Mouse (Mus musculus) splenic B cell, adult 2 months (primary cell): Measurements from ENCODE around the gene Ccdc82.
A peak's percentile ranks its signal among the peaks of the same experiment; 100 is the strongest.

Experiments used
- DNase-seq: peaks from one replicate; pipeline ENCODE4 v3.0.0-alpha.2; 2011; ENCODE audit warnings: low read depth, low spot score
- H3K27me3 ChIP-seq: 2 replicates; pipeline ENCODE4 v1.6.1; 2012; ENCODE audit warnings: mild to moderate bottlenecking, low read length, moderate library complexity, mixed read lengths; ENCODE audit not compliant: control insufficient read depth, poor library complexity, insufficient read depth, severe bottlenecking
- H3K36me3 ChIP-seq: 2 replicates; pipeline ENCODE4 v1.6.1; 2012; ENCODE audit warnings: mild to moderate bottlenecking, low read length, moderate library complexity, mixed read lengths; ENCODE audit not compliant: control insufficient read depth, poor library complexity, insufficient read depth, severe bottlenecking

Ccdc82 gene

DNA sequence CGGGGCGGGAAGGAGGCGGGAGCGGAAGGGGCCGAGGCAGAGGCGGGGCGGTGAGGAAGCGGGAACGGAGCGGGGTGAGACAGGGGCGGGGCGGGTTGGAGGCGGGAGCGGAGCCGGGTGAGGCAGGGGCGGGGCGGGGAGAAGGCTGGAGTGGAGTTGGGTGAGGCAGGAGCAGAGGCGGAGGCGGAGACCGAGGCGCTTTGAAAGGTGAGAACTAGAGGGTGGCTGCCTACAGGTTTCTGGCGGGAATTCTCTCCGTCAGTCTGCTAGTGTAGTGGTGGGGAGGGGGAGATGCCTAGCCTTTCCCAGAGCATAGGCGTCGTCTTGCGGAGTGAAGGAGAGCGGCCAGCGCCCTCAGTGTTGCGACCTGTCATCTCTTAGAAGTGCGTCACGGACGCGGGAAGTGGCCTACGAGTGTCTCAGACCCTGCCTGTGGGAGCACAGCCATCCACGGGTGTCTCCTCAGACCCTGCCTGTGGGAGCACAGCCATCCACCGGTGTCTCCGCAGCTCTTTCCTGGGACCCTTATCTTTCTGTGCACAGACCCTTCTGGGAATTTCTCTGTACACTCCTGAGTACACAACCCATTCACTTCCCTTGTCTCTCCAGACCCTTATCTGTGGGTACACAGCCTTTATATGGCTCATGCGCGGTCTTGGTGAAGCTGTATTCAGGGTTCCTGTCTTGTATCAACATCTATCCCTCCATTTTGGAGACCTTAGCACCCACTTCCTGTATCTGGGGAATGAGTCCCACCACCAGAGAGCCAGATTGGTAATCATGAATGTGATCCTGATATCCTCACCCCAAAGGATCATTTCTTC is at the start of gene Ccdc82:
TSS of gene Ccdc82 (plus strand) at position 141 of the 824 bp plus-strand sequence.
- Histone ChIP-seq H3K36me3 (no peaks in the 10 kb centered on the region), H3K27me3 (no peaks in the 10 kb centered on the region)
- DNase-seq = peak; percentile 92

DNA sequence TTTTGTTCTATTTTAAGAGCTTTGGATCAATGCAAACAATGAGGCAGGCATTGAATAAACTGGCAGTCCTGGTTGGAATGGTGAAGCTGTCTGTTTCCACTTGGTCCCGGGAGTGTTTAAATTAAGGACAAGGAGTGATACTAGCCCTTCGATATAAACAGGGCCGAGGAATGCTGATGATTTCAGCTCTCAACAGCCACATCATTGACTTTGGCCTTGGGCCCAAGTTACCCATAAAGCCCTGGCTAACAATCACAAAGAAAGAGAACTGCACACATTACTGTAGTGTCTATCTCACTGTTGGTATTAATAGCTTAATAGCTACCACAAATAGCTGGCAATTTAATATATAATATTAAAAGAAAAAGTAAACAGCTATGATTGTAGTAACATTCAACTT is 46.7 kb upstream of the Ccdc82 start:
- no peaks in the 10 kb centered on the region for H3K27me3 ChIP-seq
- DNase-seq = no peak
- H3K36me3 ChIP-seq = no peaks in the 10 kb centered on the region

DNA sequence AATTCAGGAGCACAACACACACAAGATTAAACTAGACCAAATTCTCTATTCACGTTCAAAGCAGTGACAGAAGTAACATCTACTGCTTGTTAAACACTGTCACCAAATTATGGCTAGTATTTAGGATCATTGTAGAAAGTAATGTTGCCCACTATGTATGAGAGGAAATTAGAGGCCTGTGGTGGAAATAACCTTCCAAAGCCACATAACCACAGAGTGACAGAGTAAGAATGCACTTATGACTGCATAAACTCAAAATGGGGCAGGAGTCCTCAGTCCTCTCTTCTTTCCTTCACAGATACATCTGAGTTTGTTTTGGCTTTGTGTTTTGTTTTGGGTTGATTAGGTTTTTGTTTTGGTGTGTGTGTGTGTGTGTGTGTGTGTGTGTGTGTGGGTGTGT is 43.6 kb upstream of the Ccdc82 start:
- H3K36me3 ChIP-seq = no peaks in the 10 kb centered on the region
- H3K27me3 ChIP-seq = no peaks in the 10 kb centered on the region
- DNase-seq = no peak

DNA sequence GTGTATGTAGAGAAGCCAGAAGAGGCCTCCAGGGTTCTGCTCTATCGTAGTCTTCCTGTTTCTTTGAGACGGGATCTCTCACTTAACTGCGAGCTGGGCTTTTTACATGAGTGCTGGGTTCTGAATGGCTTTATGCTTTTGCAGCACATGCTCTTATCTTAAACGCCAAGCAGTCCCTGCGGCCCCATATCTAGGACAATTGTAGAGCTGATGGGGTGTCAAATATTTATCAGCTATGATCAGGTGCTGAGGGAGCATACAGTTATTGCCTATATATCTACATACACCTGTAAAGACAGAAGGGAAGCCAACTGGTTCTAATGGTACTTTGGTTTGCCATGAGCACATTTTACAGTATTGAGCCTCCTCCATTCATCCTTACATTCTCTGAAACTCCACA is 43.1 kb upstream of the Ccdc82 start:
- no peaks in the 10 kb centered on the region for H3K36me3 ChIP-seq
- no peak for DNase-seq

DNA sequence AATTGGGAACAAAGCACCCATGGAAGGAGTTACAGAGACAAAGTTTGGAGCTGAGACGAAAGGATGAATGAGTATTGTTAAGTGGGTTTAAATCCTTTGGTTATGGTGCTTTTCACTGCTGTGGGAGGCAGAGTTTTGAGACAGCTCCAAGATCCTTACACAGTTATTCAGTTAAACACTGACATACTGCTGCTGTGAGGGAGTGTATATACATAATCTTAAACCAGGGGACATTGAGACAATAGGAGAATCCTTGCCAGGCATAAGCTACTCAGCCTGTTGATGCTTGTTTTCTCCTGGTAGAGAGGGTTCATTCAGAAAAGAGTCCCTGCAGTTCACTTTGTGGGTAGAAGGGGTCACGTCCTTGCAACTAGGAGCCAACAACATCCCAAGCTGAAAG is 40.4 kb upstream of the Ccdc82 start:
- Histone ChIP-seq H3K36me3 (no peaks in the 10 kb centered on the region), H3K27me3 (no peaks in the 10 kb centered on the region)
- no peak for DNase-seq

More for the DNA sequence above, 43.1 kb upstream of the Ccdc82 start:
- no peaks in the 10 kb centered on the region for H3K27me3 ChIP-seq

DNA sequence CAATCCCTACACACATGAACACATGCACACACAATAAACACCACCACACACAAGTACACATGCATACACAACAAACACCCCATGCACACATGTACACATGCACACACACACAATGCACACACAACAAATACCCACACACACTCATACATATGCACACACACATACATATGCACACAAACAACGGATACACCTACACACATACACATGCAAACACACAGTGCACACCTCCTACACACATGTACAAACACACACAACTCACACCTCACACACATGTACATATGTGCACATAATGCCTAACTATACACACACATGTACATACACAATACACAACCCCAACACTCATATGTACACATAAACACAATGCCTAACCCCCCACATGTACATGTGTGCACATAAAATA is 20.9 kb upstream of the Ccdc82 start:
- no peak for DNase-seq
- Histone ChIP-seq H3K36me3 (no peaks in the 10 kb centered on the region), H3K27me3 (no peaks in the 10 kb centered on the region)

DNA sequence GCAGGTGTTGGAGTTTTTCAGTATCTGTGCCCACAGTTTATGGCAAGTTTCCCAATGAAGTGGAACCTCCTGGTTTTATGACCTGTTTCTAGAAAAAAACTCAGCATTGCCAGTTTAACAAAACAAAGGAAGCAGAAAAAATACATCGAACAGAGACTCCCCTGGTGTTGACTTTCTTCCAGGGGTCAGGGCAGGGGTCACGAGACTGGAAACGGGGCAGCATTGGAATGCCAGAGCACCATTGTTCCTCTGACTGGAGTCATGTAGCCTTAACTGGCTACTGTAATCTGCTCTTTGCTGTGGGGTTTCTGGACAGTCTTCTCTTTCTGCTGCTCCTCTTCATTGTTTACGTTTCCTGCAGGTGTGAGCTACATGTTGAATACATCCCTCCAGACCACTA is 16.2 kb upstream of the Ccdc82 start:
- no peak for DNase-seq
- Histone ChIP-seq H3K36me3 (no peaks in the 10 kb centered on the region), H3K27me3 (no peaks in the 10 kb centered on the region)

DNA sequence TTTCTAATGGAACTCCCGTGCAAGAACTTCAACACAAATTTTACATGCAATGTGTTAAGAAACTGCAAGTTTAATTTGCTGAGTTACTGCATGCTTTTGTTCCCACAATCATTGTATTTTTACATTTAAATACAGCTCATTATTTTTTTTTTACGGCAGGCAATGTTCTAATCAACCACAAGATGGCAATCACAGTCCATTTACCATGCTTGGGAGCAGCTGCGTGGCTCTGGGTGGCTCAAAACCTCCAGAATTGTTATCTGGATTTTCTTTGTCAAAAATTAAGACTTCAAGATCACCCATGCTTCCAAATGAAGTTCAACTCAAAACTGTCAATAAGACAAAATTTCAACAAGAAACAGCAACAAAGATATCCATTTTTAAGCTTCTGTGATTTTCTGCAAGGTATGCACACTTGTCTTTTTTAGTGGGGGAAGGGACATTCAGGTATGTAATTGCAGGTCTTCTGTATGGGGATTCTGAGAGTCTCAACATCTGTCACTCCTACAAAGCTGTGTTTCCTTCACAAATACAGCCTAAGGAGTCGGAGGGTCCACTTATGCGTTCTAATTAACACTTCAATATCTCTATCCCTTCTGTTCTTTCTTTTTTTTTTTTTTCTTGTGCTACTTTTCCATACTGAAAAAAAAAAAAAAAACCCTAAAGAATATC is 15.1 kb upstream of the Ccdc82 start:
- Histone ChIP-seq H3K36me3 (no peaks in the 10 kb centered on the region), H3K27me3 (no peaks in the 10 kb centered on the region)
- peak; percentile 74 for DNase-seq

DNA sequence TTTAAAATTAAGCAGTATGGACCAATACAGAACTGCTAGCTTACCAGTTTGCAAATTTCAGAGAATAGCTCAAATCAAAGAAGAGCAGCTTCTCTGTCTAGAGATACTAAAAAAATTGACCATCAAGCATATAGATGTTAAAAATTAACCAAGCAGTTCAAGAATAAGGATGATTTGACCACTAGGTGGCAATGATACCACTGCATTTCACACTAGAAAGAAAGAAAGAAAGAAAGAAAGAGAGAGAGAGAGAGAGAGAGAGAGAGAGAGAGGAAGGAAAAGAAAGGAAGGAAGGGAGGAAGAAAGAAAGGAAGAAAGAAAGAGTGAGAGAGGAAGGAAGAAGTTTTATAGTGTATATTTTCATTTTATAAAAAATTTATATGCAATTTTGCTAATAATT is 4.4 kb upstream of the Ccdc82 start:
- Histone ChIP-seq H3K27me3 (no peaks in the 10 kb centered on the region), H3K36me3 (no peaks in the 10 kb centered on the region)
- peak; percentile 69 for DNase-seq

DNA sequence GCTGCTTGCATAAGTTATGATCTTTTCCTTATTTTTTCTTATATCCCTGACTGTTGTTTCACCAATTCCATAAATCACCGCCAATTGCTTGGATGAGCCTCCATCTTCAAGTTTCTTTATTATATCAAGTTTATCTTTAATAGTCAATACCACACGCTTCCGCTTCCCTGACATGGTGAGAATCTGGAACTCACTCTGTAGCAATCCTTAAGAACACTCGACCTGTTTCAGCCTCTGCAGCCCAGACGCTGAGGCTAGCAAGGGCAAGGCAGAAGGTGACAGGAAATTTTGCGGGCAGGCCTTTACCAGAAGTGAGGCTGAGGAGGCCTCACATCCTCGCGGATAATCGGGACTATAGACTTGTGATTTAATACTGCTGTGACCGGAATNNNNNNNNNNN is 1.3 kb upstream of the Ccdc82 start, which contains the start of gene Jrkl:
TSS of gene Jrkl (minus strand) at position 349 of the 400 bp plus-strand sequence.
- peak; percentile 57 for DNase-seq
- no peaks in the 10 kb centered on the region for H3K27me3 ChIP-seq

DNA sequence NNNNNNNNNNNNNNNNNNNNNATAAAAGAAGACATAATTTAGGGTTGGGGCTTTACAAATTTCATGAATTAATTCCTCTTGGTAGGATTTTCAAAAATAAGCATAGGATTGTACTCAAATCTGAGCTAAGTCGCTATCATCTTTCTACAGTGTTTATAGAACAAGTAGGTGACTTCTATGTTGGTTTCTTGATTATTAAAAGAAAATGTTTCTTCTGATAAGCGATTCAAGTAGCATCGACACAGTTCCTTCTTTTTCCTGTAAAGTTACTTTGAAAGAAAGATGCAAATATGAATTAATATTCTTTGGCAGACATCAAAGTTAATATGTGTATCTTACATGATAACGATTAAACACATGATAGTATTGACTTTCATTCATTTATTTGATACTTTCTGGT is 1.3 kb downstream of the Ccdc82 start:
- Histone ChIP-seq H3K36me3 (peaks cover 3% of the 10 kb centered on the region; the same call in 1 of the 2 replicates), H3K27me3 (no peaks in the 10 kb centered on the region)
- DNase-seq = no peak

More for the DNA sequence above, 1.3 kb upstream of the Ccdc82 start, which contains the start of gene Jrkl:
- no peaks in the 10 kb centered on the region for H3K36me3 ChIP-seq

DNA sequence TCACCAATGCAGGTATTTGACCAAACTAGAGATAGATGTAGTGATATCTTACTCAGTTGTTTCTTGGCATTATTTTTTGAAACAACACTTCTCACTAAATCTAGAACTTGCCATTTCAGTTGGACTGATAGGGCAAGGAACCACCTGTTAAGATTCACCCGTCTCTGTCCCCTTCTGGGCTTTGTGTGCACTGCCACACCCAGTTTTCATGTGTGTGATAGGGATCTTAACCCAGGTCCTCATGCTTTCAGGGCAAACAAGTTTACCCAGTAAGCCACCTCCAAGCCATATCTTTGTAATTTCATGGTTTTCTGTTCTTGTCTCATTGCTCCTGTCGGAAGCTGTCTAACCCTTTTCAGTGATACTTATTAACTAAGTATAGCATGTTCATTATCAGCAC is 4.5 kb downstream of the Ccdc82 start:
- DNase-seq = no peak
- Histone ChIP-seq H3K36me3 (peaks cover 3% of the 10 kb centered on the region; the same call in 1 of the 2 replicates), H3K27me3 (no peaks in the 10 kb centered on the region)

DNA sequence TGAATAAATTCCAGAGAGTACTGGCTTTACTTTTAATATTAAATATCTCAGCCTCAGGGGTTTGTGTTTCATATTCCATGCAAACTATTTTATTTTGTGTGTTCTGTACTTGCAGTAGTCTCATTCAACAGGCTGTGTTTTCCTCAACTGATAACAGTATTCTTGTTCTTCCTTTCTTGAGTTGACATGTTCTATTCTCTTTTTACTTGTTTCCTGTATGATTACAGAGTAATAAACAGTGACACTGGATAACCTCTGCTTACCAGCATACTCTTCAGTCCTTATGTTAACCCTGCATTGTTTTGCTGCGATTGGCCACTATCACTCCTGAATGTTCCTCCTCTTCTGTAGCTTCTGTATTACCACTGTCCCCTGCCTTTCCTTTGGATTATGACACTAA is 10.0 kb downstream of the Ccdc82 start:
- no peak for DNase-seq
- Histone ChIP-seq H3K36me3 (peaks cover 11% of the 10 kb centered on the region), H3K27me3 (no peaks in the 10 kb centered on the region)

DNA sequence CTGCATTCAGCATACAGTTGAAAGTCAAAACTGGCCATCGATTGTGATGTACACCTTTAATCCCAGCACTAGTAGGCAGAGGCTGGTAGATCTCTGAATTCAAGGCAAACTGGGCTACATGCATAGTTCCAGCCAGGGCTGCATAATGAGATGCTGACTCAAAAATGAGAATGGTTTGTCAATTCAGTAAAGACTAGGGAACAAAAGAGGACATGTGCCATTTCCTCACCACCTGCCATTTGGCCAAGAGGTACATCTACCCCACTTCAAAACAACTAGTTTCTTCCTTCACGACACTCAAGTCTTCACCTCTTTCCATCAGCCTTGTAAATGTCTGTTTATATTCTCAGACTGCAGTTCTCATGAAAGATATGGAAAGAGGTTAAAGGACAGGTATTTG is 11.4 kb downstream of the Ccdc82 start:
- peaks cover 8% of the 10 kb centered on the region; the same call in 1 of the 2 replicates for H3K36me3 ChIP-seq
- H3K27me3 ChIP-seq = no peaks in the 10 kb centered on the region
- DNase-seq = no peak

DNA sequence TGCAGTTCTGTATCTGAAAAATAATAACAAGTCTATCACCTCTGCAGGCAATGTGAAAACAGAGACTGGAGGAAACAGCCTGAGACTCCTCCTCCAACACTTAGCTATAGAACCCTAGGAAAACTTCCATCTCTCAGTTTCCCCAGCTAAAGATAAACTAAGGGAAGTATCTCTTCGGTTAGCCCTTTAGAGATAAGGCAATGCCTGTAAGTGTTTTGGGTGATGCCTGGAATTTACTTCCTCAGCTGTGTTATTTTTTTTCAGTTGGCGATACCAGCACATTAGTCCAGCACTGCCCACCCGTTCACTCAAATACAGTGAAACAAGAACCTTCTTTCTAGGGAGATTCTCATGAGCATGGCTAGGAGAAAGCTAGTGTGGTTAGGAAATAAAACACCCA is 14.2 kb downstream of the Ccdc82 start:
- no peak for DNase-seq
- peaks cover 10% of the 10 kb centered on the region; the same call in 1 of the 2 replicates for H3K36me3 ChIP-seq
- H3K27me3 ChIP-seq = no peaks in the 10 kb centered on the region
